Mouse (Mus musculus) naive thymus-derived CD4-positive, alpha-beta T cell, adult 2 months (primary cell): ENCODE measurements around the gene Zfp609.
"Not testable (repeated sequence)": the region's sequence is repeated elsewhere in the genome, so short reads cannot be mapped to it uniquely, and the experiment has no call there.

Source experiments
- DNase-seq: peaks from one replicate; pipeline ENCODE4 v3.0.0-alpha.2; 2011; ENCODE audit warnings: low read depth

Gene Zfp609

GRCm38 (mm10) chr9:65818402-65818801, 9.0 kb downstream of the Zfp609 start:
- no peak for DNase-seq

GRCm38 (mm10) chr9:65812841-65813240, 14.5 kb downstream of the Zfp609 start:
- no peak for DNase-seq

- DNase-seq: no peak
Measured at GRCm38 (mm10) chr9:65811784-65812183, 15.6 kb downstream of the Zfp609 start.

- no peak for DNase-seq
Measured at GRCm38 (mm10) chr9:65807818-65808217, 19.5 kb downstream of the Zfp609 start.

- no peak for DNase-seq
Measured at GRCm38 (mm10) chr9:65807251-65807650, 20.1 kb downstream of the Zfp609 start.

- DNase-seq: no peak
Measured at GRCm38 (mm10) chr9:65799770-65800169, 27.6 kb downstream of the Zfp609 start.

GRCm38 (mm10) chr9:65795651-65796050, 31.7 kb downstream of the Zfp609 start:
- DNase-seq: no peak

GRCm38 (mm10) chr9:65794313-65794712, 33.1 kb downstream of the Zfp609 start:
- DNase-seq: no peak

- DNase-seq: no peak
Measured at GRCm38 (mm10) chr9:65793506-65793905, 33.9 kb downstream of the Zfp609 start.

GRCm38 (mm10) chr9:65793086-65793485, 34.3 kb downstream of the Zfp609 start:
- no peak for DNase-seq

GRCm38 (mm10) chr9:65791846-65792245, 35.5 kb downstream of the Zfp609 start:
- no peak for DNase-seq

- DNase-seq: no peak
Measured at GRCm38 (mm10) chr9:65791106-65791505, 36.3 kb downstream of the Zfp609 start.

GRCm38 (mm10) chr9:65789788-65790187, 37.6 kb downstream of the Zfp609 start:
- DNase-seq: no peak

- DNase-seq: no peak
Measured at GRCm38 (mm10) chr9:65788556-65788955, 38.8 kb downstream of the Zfp609 start.

- DNase-seq: no peak
Measured at GRCm38 (mm10) chr9:65787829-65788344, 39.5 kb downstream of the Zfp609 start.

- no peak for DNase-seq
Measured at GRCm38 (mm10) chr9:65786885-65787787, 40.2 kb downstream of the Zfp609 start.

- DNase-seq: no peak
Measured at GRCm38 (mm10) chr9:65785772-65786368, 41.5 kb downstream of the Zfp609 start.

GRCm38 (mm10) chr9:65779619-65780018, 47.7 kb downstream of the Zfp609 start:
- not testable (repeated sequence) for DNase-seq

- DNase-seq: no peak
Measured at GRCm38 (mm10) chr9:65776874-65777432, 50.4 kb downstream of the Zfp609 start.

- DNase-seq: no peak
Measured at GRCm38 (mm10) chr9:65776137-65776872, 51.1 kb downstream of the Zfp609 start.

- DNase-seq: no peak
Measured at GRCm38 (mm10) chr9:65773783-65774182, 53.6 kb downstream of the Zfp609 start.

GRCm38 (mm10) chr9:65771011-65771664, 56.2 kb downstream of the Zfp609 start:
- no peak for DNase-seq
